Mouse (Mus musculus) ES-E14 (cell line): ENCODE results near the gene Astn2. TPM values are rescaled to one million over a fixed set of nuclear protein-coding genes. Genes with fewer than 3 reads are reported as not detected.

Experiments
- DNase-seq: peaks from one replicate; pipeline ENCODE4 v3.0.0-alpha.2; 2013; ENCODE audit warnings: low read depth, low spot score
- H3K27ac ChIP-seq: 2 replicates; pipeline ENCODE4 v1.5.1; 2012; ENCODE audit warnings: low read depth, mild to moderate bottlenecking, low read length, moderate library complexity, mixed read lengths; ENCODE audit not compliant: poor library complexity, insufficient read depth, severe bottlenecking
- H3K36me3 ChIP-seq: 2 replicates; pipeline ENCODE4 v1.6.1; 2012; ENCODE audit warnings: mild to moderate bottlenecking, low read length, moderate library complexity, mixed read lengths; ENCODE audit not compliant: control insufficient read depth, poor library complexity, insufficient read depth, severe bottlenecking
- H3K4me1 ChIP-seq, 2 experiments: fragments of 150-350 bp in 1 of 2; sonication (generic) in 1 of 2; 2 replicates each; pipeline ENCODE4 v1.6.1; 2012; ENCODE audit warnings: low read length in 2 of 2, mild to moderate bottlenecking in 1 of 2, mixed read lengths in 1 of 2; ENCODE audit not compliant: control insufficient read depth in 2 of 2, insufficient read depth in 2 of 2, poor library complexity in 1 of 2
- H3K4me3 ChIP-seq, 2 experiments: fragments of 150-350 bp in 1 of 2; sonication (generic) in 1 of 2; 2 replicates each; pipeline ENCODE4 v1.5.1; 2012; ENCODE audit warnings: low read length in 2 of 2, low read depth in 1 of 2, mild to moderate bottlenecking in 1 of 2, mixed read lengths in 1 of 2; ENCODE audit not compliant: insufficient read depth in 1 of 2, poor library complexity in 1 of 2, severe bottlenecking in 1 of 2
- H3K9ac ChIP-seq: 2 replicates; pipeline ENCODE4 v1.6.1; 2012; ENCODE audit warnings: low read depth, mild to moderate bottlenecking, low read length, mixed read lengths; ENCODE audit not compliant: poor library complexity, insufficient read depth, severe bottlenecking
- H3K9me3 ChIP-seq: fragments of 150-350 bp; sonication (generic); 2 replicates; pipeline ENCODE4 v1.6.1; 2012; ENCODE audit warnings: low read depth, mild to moderate bottlenecking, low read length; ENCODE audit not compliant: control insufficient read depth, insufficient read depth
- CHD2 ChIP-seq: IDR thresholded peaks from 2 replicates; pipeline ENCODE4 v1.6.1; 2014; ENCODE audit warnings: mild to moderate bottlenecking, low read depth, low read length, inconsistent platforms
- HCFC1 ChIP-seq: IDR thresholded peaks from 2 replicates; pipeline ENCODE4 v1.6.1; 2012; ENCODE audit warnings: low read length, inconsistent platforms, borderline replicate concordance; ENCODE audit not compliant: insufficient read depth
- MAFK ChIP-seq: IDR thresholded peaks from 2 replicates; pipeline ENCODE4 v1.6.1; 2014; ENCODE audit warnings: mild to moderate bottlenecking, low read depth, low read length, inconsistent platforms; ENCODE audit not compliant: insufficient read depth
- ZC3H11A ChIP-seq: IDR thresholded peaks from 2 replicates; pipeline ENCODE4 v1.6.1; 2012; ENCODE audit warnings: low read depth, mild to moderate bottlenecking, inconsistent platforms, low read length, borderline replicate concordance
- ZNF384 ChIP-seq: IDR thresholded peaks from 2 replicates; pipeline ENCODE4 v1.6.1; 2012; ENCODE audit warnings: low read depth, low read length, inconsistent platforms
- in situ Hi-C, 2 experiments: fragments of 600-800 bp; cut with MboI; formaldehyde crosslinking; loops; one replicate each; pipeline ENCODE4 v1.15.1; 2025; ENCODE audit warnings: low sequenced_read_pairs in 2 of 2, inconsistent platforms in 1 of 2; ENCODE audit not compliant: unreplicated experiment in 2 of 2
- total RNA-seq: library from RNA; depleted of rRNA; stranded (reverse); fragments of 300-350 nt; gene quantifications from 2 replicates; pipeline ENCODE4 v1.2.3, GENCODE M21; 2012

Gene Astn2
- total RNA-seq, 1 experiment = 0.04 TPM

DNA sequence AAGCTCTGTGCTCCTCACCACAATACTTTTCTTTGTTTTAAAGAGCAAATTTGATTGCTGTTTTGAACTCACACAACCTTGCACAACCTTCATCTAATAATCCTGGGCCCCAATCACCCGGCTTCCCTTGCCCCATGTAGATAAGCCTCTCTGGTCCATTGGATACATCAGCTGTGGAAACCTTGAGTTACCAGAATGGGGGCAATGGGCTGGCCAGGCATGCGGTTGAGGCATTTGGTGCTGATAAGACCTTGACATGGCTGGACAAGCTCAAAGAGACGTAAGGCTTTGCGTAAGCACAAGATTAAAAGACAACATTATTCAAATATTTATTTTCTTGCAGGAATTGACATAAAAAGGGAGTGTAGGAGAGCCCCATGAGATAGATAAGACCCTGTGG, 988.9 kb downstream of the Astn2 start:
- Histone ChIP-seq H3K9me3 (no peaks in the 10 kb centered on the region), H3K4me1 (0 out of 4 replicates have a peak, but pooled peaks cover 0 to 1% of the 10 kb centered on the region in 2 experiments), H3K9ac (no peak overlapping the region), H3K36me3 (no peaks in the 10 kb centered on the region), H3K4me3 (no peak overlapping the region), H3K27ac (no peak overlapping the region)
- in situ Hi-C loops = no loop called here
- no peak for DNase-seq
- no peak for TF ChIP-seq ZNF384
- TF ChIP-seq HCFC1 = no peak
- TF ChIP-seq ZC3H11A = no peak
- no peak for TF ChIP-seq MAFK
- TF ChIP-seq CHD2 = no peak

DNA sequence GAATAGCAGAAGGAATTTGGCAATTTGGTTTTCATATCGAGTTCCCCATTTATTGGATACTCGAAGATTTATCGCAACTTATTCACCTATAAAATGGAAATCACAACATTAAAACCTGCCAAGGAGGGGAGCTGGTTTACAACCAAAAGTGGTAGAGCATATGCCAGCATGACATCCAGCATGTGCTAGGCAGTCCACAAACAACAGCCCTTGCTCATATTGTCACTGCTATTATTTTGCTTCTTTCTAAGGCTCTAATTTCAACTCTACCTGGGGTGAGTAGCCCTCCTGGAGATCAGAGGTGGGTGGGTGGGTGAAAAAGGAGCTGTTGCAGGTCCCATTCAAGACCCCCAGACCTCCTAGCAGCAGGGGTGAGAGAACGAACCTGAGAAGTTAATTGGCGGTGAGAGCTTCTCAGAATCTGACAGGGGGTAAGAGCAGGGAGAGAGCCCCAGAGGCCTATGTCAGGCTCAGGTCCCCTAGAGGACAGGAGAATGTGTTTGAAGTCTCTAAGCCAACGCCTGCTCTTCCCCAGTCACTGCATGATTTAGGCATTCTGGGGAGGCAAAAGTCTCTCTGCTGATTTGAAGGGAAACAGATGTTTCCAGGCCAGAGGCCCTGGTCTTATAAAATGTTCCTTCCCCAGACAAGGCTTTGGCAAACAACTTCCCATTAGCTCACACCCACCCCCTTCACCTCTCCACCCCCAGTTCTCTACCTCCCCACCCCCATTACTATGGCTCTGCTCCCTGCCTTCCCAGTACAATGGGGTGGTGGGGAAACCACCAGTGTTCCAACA, 1001.4 kb downstream of the Astn2 start:
- TF ChIP-seq HCFC1 = no peak
- TF ChIP-seq ZC3H11A = no peak
- no peak for TF ChIP-seq MAFK
- TF ChIP-seq ZNF384 = no peak
- TF ChIP-seq CHD2 = no peak

DNA sequence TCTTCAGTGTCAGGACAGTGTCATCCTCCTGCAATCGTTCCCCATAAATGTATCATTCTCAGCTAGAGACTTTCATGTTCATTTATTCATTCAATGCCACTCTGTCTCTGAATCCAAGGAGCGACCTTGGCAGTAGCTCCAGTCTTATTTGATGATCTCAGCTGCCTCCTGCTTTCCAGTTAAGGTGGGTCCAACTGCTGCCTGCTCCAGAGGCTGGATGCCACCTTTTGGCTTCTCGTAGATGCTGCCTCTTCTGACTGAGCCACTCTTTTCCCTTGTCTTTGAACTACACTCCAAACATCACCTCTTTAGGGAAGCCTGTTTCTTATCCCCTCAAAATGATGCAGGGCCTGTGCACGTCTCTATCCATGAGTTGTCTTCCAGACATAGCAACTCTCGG, 1002.1 kb downstream of the Astn2 start:
- TF ChIP-seq MAFK (no peak), HCFC1 (no peak), CHD2 (no peak), ZNF384 (no peak), ZC3H11A (no peak)
- no peak for DNase-seq
- Histone ChIP-seq H3K4me3 (no peak overlapping the region), H3K36me3 (no peaks in the 10 kb centered on the region), H3K9me3 (no peaks in the 10 kb centered on the region), H3K27ac (no peak overlapping the region), H3K9ac (no peak overlapping the region), H3K4me1 (no peaks in the 10 kb centered on the region)
- in situ Hi-C loops = no loop called here

More for the DNA sequence above, 1001.4 kb downstream of the Astn2 start:
- Histone ChIP-seq H3K9me3 (no peaks in the 10 kb centered on the region), H3K4me3 (no peak overlapping the region), H3K4me1 (no peaks in the 10 kb centered on the region), H3K27ac (no peak overlapping the region), H3K9ac (no peak overlapping the region), H3K36me3 (no peaks in the 10 kb centered on the region)
- in situ Hi-C loops = no loop called here
- no peak for DNase-seq

DNA sequence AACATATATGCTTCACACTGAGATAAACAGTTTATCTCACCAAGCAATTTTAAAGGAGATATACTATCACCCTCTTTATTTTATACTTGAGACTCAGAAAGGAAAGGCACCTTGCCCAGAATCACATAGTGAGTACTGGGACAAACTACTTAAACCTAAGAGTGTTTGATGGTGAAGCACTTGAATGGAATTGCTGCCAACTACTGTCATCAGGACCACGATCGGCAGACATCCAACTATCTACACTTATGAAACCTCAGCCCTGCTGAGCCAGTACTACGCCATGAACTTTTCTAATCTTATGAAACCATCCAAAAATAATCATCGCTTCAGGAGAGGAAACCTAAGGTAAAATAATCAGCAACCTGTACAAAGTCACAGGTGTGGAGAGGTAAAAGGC, 1005.0 kb downstream of the Astn2 start:
- no peak for DNase-seq
- Histone ChIP-seq H3K4me3 (no peak overlapping the region), H3K4me1 (no peaks in the 10 kb centered on the region), H3K9me3 (no peaks in the 10 kb centered on the region), H3K36me3 (no peaks in the 10 kb centered on the region), H3K9ac (no peak overlapping the region), H3K27ac (no peak overlapping the region)
- in situ Hi-C loops = no loop called here
- TF ChIP-seq HCFC1 (no peak), CHD2 (no peak), ZNF384 (no peak), MAFK (no peak), ZC3H11A (no peak)
